Mouse (Mus musculus): Measurements from ENCODE around the gene Vps54.
"Not testable (repeated sequence)": the region's sequence is repeated elsewhere in the genome, so short reads cannot be mapped to it uniquely, and the experiment has no call there.

Vps54 gene

GRCm38 (mm10) chr11:21239021-21239661, at the start of gene Vps54:
Gene Vps54 (plus strand): TSS chr11:21239281.
- no peak for DNase-seq (ENCODE audit: low read depth)

- DNase-seq (ENCODE audit: low read depth), result not testable (repeated sequence)
Observed at GRCm38 (mm10) chr11:21191821-21192220, 47.3 kb upstream of the Vps54 start.

GRCm38 (mm10) chr11:21194851-21195250, 44.2 kb upstream of the Vps54 start:
- DNase-seq (ENCODE audit: low read depth), result no peak

GRCm38 (mm10) chr11:21209046-21209445, 30.0 kb upstream of the Vps54 start:
- no peak for DNase-seq (ENCODE audit: low read depth)

- DNase-seq (ENCODE audit: low read depth), result not testable (repeated sequence)
Observed at GRCm38 (mm10) chr11:21209701-21210100, 29.4 kb upstream of the Vps54 start.

- no peak for DNase-seq (ENCODE audit: low read depth)
Observed at GRCm38 (mm10) chr11:21217419-21217818, 21.7 kb upstream of the Vps54 start.

GRCm38 (mm10) chr11:21219281-21219680, 19.8 kb upstream of the Vps54 start:
- no peak for DNase-seq (ENCODE audit: low read depth)

GRCm38 (mm10) chr11:21219851-21220587, 19.1 kb upstream of the Vps54 start:
- no peak for DNase-seq (ENCODE audit: low read depth)

GRCm38 (mm10) chr11:21220754-21221153, 18.3 kb upstream of the Vps54 start:
- DNase-seq (ENCODE audit: low read depth), result no peak

- no peak for DNase-seq (ENCODE audit: low read depth)
Observed at GRCm38 (mm10) chr11:21221396-21221795, 17.7 kb upstream of the Vps54 start.

- DNase-seq (ENCODE audit: low read depth), result no peak
Observed at GRCm38 (mm10) chr11:21222606-21223207, 16.4 kb upstream of the Vps54 start.

- DNase-seq (ENCODE audit: low read depth), result no peak
Observed at GRCm38 (mm10) chr11:21223539-21223938, 15.5 kb upstream of the Vps54 start.

- no peak for DNase-seq (ENCODE audit: low read depth)
Observed at GRCm38 (mm10) chr11:21224041-21224440, 15.0 kb upstream of the Vps54 start.

- no peak for DNase-seq (ENCODE audit: low read depth)
Observed at GRCm38 (mm10) chr11:21224446-21224845, 14.6 kb upstream of the Vps54 start.

- no peak for DNase-seq (ENCODE audit: low read depth)
Observed at GRCm38 (mm10) chr11:21224983-21225382, 14.1 kb upstream of the Vps54 start.

- no peak for DNase-seq (ENCODE audit: low read depth)
Observed at GRCm38 (mm10) chr11:21235381-21235780, 3.7 kb upstream of the Vps54 start.

- no peak for DNase-seq (ENCODE audit: low read depth)
Observed at GRCm38 (mm10) chr11:21235821-21236220, 3.3 kb upstream of the Vps54 start.

- no peak for DNase-seq (ENCODE audit: low read depth)
Observed at GRCm38 (mm10) chr11:21236996-21237395, 2.1 kb upstream of the Vps54 start.

- DNase-seq (ENCODE audit: low read depth), result no peak
Observed at GRCm38 (mm10) chr11:21237474-21238278, 1.4 kb upstream of the Vps54 start.

GRCm38 (mm10) chr11:21238279-21239020, 631 bp upstream of the Vps54 start:
- no peak for DNase-seq (ENCODE audit: low read depth)

GRCm38 (mm10) chr11:21239763-21240509, 855 bp downstream of the Vps54 start:
- peak; percentile 54 for DNase-seq (ENCODE audit: low read depth)

Measured in c-Kit-positive CD71-positive TER-119-negative erythroid progenitor cells, embryonic 14.5 days (primary cell).